Mouse (Mus musculus): Measurements from ENCODE around the gene Hmg20a. TPM values are rescaled to one million over a fixed set of nuclear protein-coding genes. Genes with fewer than 3 reads are reported as not detected.

Hmg20a gene
- polyA plus RNA-seq, 1 experiment from 2014 or later, result 95.7 TPM

- no peaks in the 10 kb centered on the region for H3K9me3 ChIP-seq (replicated peaks; ENCODE audit: control insufficient read depth, low read length, poor library complexity, severe bottlenecking)
- ATAC-seq, result no peak
- no peak overlapping the region for H3K4me2 ChIP-seq (ENCODE audit: low read length)
- H3K36me3 ChIP-seq (ENCODE audit: control insufficient read depth, insufficient read depth, low read length), result no peaks in the 10 kb centered on the region
- H3K27ac ChIP-seq (ENCODE audit: low read length), result no peak overlapping the region
- H3K27me3 ChIP-seq (ENCODE audit: control insufficient read depth, insufficient read depth, low read depth, low read length), result no peaks in the 10 kb centered on the region
- 82% methylated on average over 1 of the region's 1 CpGs for WGBS
- H3K4me3 ChIP-seq (ENCODE audit: low read depth, low read length), result no peak overlapping the region
- H3K4me1 ChIP-seq (ENCODE audit: control insufficient read depth, insufficient read depth, low read length), result peaks cover 5% of the 10 kb centered on the region
- H3K9ac ChIP-seq (ENCODE audit: low read depth, low read length), result no peak overlapping the region
These were observed 5.7 kb upstream of the Hmg20a start for GRCm38 (mm10) chr9:56412716-56413115.

GRCm38 (mm10) chr9:56414322-56414721 is 4.1 kb upstream of the Hmg20a start:
- H3K27me3 ChIP-seq (ENCODE audit: control insufficient read depth, insufficient read depth, low read depth, low read length), result no peaks in the 10 kb centered on the region
- H3K4me1 ChIP-seq (ENCODE audit: control insufficient read depth, insufficient read depth, low read length), result peaks cover 6% of the 10 kb centered on the region
- no peak overlapping the region for H3K27ac ChIP-seq (ENCODE audit: low read length)
- no peaks in the 10 kb centered on the region for H3K9me3 ChIP-seq (replicated peaks; ENCODE audit: control insufficient read depth, low read length, poor library complexity, severe bottlenecking)
- H3K4me2 ChIP-seq (ENCODE audit: low read length), result no peak overlapping the region
- H3K36me3 ChIP-seq (ENCODE audit: control insufficient read depth, insufficient read depth, low read length), result no peaks in the 10 kb centered on the region
- ATAC-seq, result no peak
- no peak overlapping the region for H3K9ac ChIP-seq (ENCODE audit: low read depth, low read length)
- H3K4me3 ChIP-seq (ENCODE audit: low read depth, low read length), result no peak overlapping the region

DNA sequence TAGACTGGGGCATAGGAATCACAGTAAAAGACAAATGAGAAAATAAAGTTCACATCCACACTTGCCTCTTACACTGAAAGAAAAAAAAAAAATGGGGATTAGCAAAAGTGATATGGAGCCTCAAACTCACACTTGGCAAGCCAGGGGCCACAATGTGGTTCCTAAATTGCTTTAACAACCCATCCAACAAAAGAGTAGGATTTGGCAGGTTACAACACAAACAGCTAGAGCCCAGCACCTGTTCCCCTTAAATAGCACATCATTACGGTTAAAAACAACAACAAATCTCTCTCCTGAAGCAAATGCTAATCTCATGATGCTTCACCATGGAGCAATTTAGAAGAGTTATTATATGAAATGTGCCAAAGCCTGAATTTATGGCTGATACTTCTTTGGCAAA is 3.0 kb upstream of the Hmg20a start:
- WGBS, result 81% methylated on average over 1 of the region's 1 CpGs
- Histone ChIP-seq H3K27me3 (ENCODE audit: control insufficient read depth, insufficient read depth, low read depth, low read length) (no peaks in the 10 kb centered on the region), H3K4me1 (ENCODE audit: control insufficient read depth, insufficient read depth, low read length) (peaks cover 16% of the 10 kb centered on the region), H3K27ac (ENCODE audit: low read length) (no peak overlapping the region), H3K9ac (ENCODE audit: low read depth, low read length) (no peak overlapping the region), H3K36me3 (ENCODE audit: control insufficient read depth, insufficient read depth, low read length) (no peaks in the 10 kb centered on the region), H3K9me3 (replicated peaks; ENCODE audit: control insufficient read depth, low read length, poor library complexity, severe bottlenecking) (no peaks in the 10 kb centered on the region), H3K4me2 (ENCODE audit: low read length) (no peak overlapping the region), H3K4me3 (ENCODE audit: low read depth, low read length) (no peak overlapping the region)
- ATAC-seq, result no peak

DNA sequence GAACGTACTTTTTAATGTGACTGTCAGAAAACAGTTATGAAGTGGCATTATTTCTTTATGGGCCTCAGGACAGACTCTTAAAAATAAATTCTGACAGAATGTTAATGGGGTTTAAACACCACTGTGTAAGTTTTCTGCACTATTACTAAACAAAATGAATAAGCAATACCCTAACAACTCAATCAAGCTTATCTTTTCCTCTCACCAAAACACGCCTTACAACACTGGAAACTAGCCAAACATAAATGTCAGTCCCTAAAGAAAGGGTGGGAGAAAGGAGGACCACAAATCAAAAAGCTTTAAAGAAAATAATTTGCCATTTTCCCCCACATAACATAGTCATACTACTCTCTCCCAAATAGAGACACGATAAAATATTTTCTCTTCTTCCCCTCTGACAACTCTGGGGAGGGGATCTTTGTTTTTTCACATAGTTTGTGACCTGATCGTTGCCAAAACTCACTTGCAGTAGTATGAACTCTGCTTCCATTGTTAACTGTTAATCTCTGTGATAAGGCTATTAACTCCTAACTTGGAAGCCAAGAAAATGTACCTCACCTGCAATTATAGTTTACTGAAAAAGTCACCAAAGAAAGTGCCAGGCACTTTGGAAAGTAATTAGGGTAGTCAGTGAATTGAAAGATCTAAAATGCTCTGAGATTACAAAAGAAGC is 2.3 kb upstream of the Hmg20a start:
- H3K9me3 ChIP-seq (replicated peaks; ENCODE audit: control insufficient read depth, low read length, poor library complexity, severe bottlenecking), result no peaks in the 10 kb centered on the region
- no peak overlapping the region for H3K27ac ChIP-seq (ENCODE audit: low read length)
- H3K4me3 ChIP-seq (ENCODE audit: low read depth, low read length), result no peak overlapping the region
- H3K4me1 ChIP-seq (ENCODE audit: control insufficient read depth, insufficient read depth, low read length), result peaks cover 23% of the 10 kb centered on the region
- no peaks in the 10 kb centered on the region for H3K36me3 ChIP-seq (ENCODE audit: control insufficient read depth, insufficient read depth, low read length)
- no peaks in the 10 kb centered on the region for H3K27me3 ChIP-seq (ENCODE audit: control insufficient read depth, insufficient read depth, low read depth, low read length)
- WGBS, result 65% methylated on average over 4 of the region's 4 CpGs
- no peak overlapping the region for H3K4me2 ChIP-seq (ENCODE audit: low read length)
- no peak for ATAC-seq
- H3K9ac ChIP-seq (ENCODE audit: low read depth, low read length), result no peak overlapping the region

DNA sequence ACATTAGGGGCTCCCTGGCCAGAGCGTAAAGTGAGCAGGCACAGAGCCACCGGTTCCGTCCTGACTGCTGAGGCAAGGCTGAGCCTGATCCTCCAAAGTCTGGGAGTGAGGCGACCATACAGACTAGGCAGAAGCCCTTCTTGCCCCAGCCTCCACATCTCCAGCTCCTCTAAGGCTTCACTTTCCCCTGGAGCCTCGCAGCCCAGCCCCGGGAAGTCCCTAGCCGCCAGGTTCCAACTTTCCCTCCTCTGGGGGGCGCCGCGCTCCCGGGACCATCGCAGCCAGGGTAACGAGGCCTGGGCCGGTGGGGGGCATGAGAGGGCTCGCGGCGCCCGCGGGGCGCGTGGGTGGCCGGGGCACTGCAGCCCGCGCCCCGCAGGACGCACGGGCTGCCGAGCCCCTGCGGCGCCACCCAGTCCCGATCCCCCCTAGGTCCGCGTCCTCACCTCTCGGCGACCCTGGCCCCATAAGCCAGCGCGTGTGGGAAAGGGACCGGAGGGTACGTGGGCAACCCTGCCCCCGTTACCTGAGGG is 928 bp upstream of the Hmg20a start:
- WGBS, result under 1% methylated on average over 31 of the region's 40 CpGs

DNA sequence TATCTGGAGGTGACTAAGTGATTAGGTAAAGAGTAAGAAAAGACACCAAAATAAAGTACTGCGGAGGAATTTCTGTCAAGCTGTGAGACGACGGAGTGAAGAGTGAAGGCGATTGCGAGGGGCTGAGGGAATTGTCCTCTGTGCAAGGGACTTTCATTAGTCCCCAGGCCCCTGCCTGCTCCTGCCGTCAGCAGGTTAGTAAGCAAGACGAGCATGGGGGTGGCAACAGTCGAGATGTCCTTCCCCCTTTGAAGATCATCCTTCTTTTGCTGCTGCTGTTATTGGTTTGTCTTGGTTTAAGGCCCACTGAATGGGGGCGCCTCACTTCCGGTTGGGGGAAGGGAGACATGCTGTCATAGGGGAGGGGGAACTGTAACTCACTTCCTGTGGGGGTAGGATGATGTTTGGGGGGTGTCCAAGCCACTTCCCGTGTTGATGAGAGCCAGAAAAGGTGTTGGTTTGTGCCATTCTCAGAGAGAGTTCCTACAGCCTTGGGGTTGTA is 380 bp downstream of the Hmg20a start:
- no peaks in the 10 kb centered on the region for H3K27me3 ChIP-seq (ENCODE audit: control insufficient read depth, insufficient read depth, low read depth, low read length)
- H3K4me2 ChIP-seq (ENCODE audit: low read length), result peak overlapping the region; percentile 70
- no peaks in the 10 kb centered on the region for H3K9me3 ChIP-seq (replicated peaks; ENCODE audit: control insufficient read depth, low read length, poor library complexity, severe bottlenecking)
- WGBS, result 0% methylated on average over 11 of the region's 11 CpGs
- H3K36me3 ChIP-seq (ENCODE audit: control insufficient read depth, insufficient read depth, low read length), result no peaks in the 10 kb centered on the region
- ATAC-seq, result peak; percentile 67
- peak overlapping the region; percentile 68 for H3K4me3 ChIP-seq (ENCODE audit: low read depth, low read length)
- peak overlapping the region; percentile 73 for H3K9ac ChIP-seq (ENCODE audit: low read depth, low read length)
- H3K27ac ChIP-seq (ENCODE audit: low read length), result peak overlapping the region; percentile 94
- peaks cover 34% of the 10 kb centered on the region for H3K4me1 ChIP-seq (ENCODE audit: control insufficient read depth, insufficient read depth, low read length)

More for the DNA sequence above, 928 bp upstream of the Hmg20a start:
- ATAC-seq, result peak; percentile 25; the same call in 1 of the 2 replicates
- Histone ChIP-seq H3K4me3 (ENCODE audit: low read depth, low read length) (peak overlapping the region; percentile 68), H3K27ac (ENCODE audit: low read length) (peak overlapping the region; percentile 94), H3K4me2 (ENCODE audit: low read length) (peak overlapping the region; percentile 70), H3K9me3 (replicated peaks; ENCODE audit: control insufficient read depth, low read length, poor library complexity, severe bottlenecking) (no peaks in the 10 kb centered on the region), H3K36me3 (ENCODE audit: control insufficient read depth, insufficient read depth, low read length) (no peaks in the 10 kb centered on the region), H3K27me3 (ENCODE audit: control insufficient read depth, insufficient read depth, low read depth, low read length) (no peaks in the 10 kb centered on the region), H3K9ac (ENCODE audit: low read depth, low read length) (peak overlapping the region; percentile 70), H3K4me1 (ENCODE audit: control insufficient read depth, insufficient read depth, low read length) (peaks cover 32% of the 10 kb centered on the region)

DNA sequence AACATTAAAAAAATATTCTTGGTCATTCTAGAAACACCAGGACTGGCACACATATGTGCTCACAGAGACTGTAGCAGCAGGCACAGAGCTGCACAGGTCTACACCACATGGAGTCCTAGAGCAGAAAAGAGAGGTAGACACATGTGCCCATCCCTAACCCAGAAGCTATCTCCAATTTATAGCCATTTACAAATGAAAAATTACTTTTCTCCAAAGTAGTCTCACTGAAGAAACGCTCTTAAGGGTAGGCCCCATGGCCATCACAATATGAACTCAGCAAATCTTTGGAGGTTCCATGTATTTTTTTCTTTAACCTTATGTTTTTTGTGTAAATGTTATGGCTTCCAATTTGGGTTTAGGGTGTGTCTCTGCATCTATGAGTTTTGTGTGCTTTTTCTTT is 1.8 kb downstream of the Hmg20a start:
- ATAC-seq, result no peak
- peaks cover 34% of the 10 kb centered on the region for H3K4me1 ChIP-seq (ENCODE audit: control insufficient read depth, insufficient read depth, low read length)
- WGBS, result 97% methylated on average over 1 of the region's 1 CpGs
- H3K9me3 ChIP-seq (replicated peaks; ENCODE audit: control insufficient read depth, low read length, poor library complexity, severe bottlenecking), result no peaks in the 10 kb centered on the region
- no peaks in the 10 kb centered on the region for H3K27me3 ChIP-seq (ENCODE audit: control insufficient read depth, insufficient read depth, low read depth, low read length)
- H3K27ac ChIP-seq (ENCODE audit: low read length), result no peak overlapping the region
- H3K9ac ChIP-seq (ENCODE audit: low read depth, low read length), result 0 out of 2 replicates have a peak overlapping the region, but pooled peaks have one; percentile 10
- no peaks in the 10 kb centered on the region for H3K36me3 ChIP-seq (ENCODE audit: control insufficient read depth, insufficient read depth, low read length)
- H3K4me3 ChIP-seq (ENCODE audit: low read depth, low read length), result no peak overlapping the region
- peak overlapping the region; percentile 26; the same call in 1 of the 2 replicates for H3K4me2 ChIP-seq (ENCODE audit: low read length)

DNA sequence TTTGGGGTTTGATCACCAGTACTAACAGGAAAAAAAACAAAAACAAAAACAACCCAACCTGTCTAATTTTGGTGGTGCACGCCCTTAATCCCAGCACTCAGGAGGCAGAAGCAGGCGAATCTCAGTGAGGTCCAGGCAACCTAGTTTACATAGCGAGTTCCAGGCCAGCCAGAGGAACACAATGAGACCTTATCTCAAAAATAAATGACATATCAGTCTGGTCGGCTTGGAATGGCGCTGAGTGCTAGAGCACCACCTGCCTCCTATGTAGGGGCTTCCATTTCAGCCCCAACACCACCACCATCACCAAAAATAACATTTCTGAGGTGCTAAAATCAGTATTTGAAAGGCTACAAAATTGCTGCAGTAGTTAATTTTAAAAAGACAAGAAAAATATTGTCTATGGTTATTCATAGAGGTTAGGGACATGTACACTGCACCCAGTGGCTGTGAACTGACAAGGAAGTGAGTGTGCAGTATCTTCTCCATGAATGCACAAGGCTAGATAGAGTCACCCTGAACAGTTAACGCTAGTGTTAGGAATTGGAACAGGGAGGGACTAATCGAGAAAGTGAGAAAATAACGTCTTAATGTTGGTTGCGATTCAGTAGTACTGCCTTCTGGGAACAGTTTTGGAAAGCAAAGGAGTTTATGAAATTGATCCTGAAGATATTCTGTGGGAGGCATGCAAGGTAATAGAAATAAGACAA is 2.6 kb downstream of the Hmg20a start:
- H3K9me3 ChIP-seq (replicated peaks; ENCODE audit: control insufficient read depth, low read length, poor library complexity, severe bottlenecking), result no peaks in the 10 kb centered on the region
- H3K27me3 ChIP-seq (ENCODE audit: control insufficient read depth, insufficient read depth, low read depth, low read length), result no peaks in the 10 kb centered on the region
- no peak overlapping the region for H3K4me3 ChIP-seq (ENCODE audit: low read depth, low read length)
- H3K36me3 ChIP-seq (ENCODE audit: control insufficient read depth, insufficient read depth, low read length), result no peaks in the 10 kb centered on the region
- H3K27ac ChIP-seq (ENCODE audit: low read length), result no peak overlapping the region
- no peak for ATAC-seq
- no peak overlapping the region for H3K4me2 ChIP-seq (ENCODE audit: low read length)
- no peak overlapping the region for H3K9ac ChIP-seq (ENCODE audit: low read depth, low read length)
- 86% methylated on average over 9 of the region's 9 CpGs for WGBS
- peaks cover 34% of the 10 kb centered on the region for H3K4me1 ChIP-seq (ENCODE audit: control insufficient read depth, insufficient read depth, low read length)

DNA sequence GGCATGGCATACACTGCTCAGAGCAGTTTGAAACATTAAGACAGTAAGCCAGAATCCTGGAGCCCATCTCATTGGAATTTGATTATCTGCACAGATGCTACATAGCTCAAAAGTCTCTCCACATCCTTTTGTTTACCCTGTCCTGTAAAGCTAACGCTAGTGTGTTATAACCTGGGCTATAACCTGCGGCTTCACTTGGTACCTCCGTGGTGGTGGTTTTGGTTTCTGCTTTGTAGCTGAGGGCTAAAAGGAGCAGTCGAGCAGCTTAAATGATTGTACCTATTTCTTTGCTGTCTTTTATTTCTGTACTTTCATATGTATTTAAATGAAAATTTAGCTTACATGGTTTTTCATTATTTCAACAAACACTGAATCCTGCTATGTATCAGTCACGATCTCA is 3.6 kb downstream of the Hmg20a start:
- no peak for ATAC-seq
- Histone ChIP-seq H3K9me3 (replicated peaks; ENCODE audit: control insufficient read depth, low read length, poor library complexity, severe bottlenecking) (no peaks in the 10 kb centered on the region), H3K4me3 (ENCODE audit: low read depth, low read length) (no peak overlapping the region), H3K27me3 (ENCODE audit: control insufficient read depth, insufficient read depth, low read depth, low read length) (no peaks in the 10 kb centered on the region), H3K27ac (ENCODE audit: low read length) (no peak overlapping the region), H3K4me1 (ENCODE audit: control insufficient read depth, insufficient read depth, low read length) (peaks cover 32% of the 10 kb centered on the region), H3K36me3 (ENCODE audit: control insufficient read depth, insufficient read depth, low read length) (no peaks in the 10 kb centered on the region), H3K9ac (ENCODE audit: low read depth, low read length) (no peak overlapping the region), H3K4me2 (ENCODE audit: low read length) (no peak overlapping the region)
- WGBS, result 81% methylated on average over 5 of the region's 5 CpGs

Measured in midbrain, embryonic 16.5 days (tissue).